Mouse (Mus musculus) CD4-positive, CD25-positive, alpha-beta regulatory T cell, adult 4 months (primary cell): ENCODE results near the gene Il34. TPM values are rescaled to one million over a fixed set of nuclear protein-coding genes. Genes with fewer than 3 reads are reported as not detected.
A peak's percentile ranks its signal among the peaks of the same experiment; 100 is the strongest.

ENCODE experiments used
- ATAC-seq: one replicate; pipeline ENCODE4 v1.8.0; 2017
- polyA plus RNA-seq, 2 experiments: library from polyadenylated mRNA; unstranded; fragments of 100-300 nt; shearing (Covaris generic); gene quantifications; one replicate each; pipeline ENCODE4 v1.2.1; 2017

Il34 gene
- not detected for polyA plus RNA-seq

DNA sequence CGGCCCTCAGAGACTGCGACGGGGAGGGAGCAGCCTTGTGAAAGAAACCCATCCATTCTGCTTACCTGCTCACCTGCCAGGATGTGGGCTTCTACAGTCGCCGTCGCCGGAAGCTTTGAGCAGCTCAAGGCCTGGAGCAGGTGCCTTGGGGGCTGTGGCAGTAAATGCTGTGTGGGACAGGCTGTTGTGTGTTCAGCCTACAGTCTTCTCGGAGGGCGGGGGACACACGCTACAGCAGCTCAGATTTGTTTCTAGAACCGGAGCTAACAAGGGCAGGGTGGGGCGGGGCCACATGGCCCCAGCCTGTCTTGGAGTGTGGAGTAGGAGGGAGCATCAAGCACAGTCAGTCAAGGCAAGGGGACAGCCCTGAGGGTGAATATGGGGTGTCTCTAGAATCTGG is at the start of gene Il34:
Gene Il34 (minus strand): TSS at position 256 of the 400 bp plus-strand sequence.
- ATAC-seq, result peak; percentile 78

DNA sequence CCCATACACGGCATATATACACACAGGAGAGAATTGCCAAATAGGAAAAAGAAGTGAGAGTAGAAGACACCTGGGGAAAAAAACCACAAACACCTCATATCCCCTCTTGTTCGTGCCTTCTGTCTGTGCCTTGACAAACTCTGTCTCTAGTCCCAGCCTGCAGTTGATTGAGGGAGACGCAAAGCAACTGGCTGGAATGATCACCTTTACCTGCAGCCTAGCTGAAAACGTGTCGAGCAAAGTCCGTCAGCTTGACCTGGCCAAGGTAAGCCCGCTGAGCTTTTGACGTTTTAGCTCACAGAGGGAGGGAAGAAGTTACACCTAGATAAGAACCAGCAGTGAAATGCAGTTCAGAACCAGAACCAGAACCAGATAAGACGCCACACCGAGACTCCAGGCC is 45.5 kb upstream of the Il34 start:
- no peak for ATAC-seq

GRCm38 (mm10) chr8:110847645-110848495 is 42.1 kb upstream of the Il34 start:
- ATAC-seq, result no peak

DNA sequence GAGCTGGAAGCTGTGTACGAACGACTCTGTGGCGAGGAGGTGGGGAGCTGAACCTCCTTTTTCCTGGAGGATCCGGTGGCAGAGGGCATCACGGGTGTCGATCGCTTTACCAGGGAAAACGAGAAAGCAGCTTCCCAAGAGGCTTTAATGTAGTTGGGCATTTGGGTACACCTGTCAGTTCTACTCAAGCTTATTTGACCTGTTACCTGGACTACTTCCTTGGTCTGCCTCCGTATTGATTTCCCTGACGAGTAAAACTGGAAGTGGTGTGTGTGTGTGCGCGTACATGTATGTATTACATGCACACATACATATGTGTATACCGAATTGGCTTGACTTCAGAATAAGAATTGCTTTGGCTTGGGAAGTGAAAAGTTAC is 41.4 kb upstream of the Il34 start:
- ATAC-seq, result peak; percentile 6

DNA sequence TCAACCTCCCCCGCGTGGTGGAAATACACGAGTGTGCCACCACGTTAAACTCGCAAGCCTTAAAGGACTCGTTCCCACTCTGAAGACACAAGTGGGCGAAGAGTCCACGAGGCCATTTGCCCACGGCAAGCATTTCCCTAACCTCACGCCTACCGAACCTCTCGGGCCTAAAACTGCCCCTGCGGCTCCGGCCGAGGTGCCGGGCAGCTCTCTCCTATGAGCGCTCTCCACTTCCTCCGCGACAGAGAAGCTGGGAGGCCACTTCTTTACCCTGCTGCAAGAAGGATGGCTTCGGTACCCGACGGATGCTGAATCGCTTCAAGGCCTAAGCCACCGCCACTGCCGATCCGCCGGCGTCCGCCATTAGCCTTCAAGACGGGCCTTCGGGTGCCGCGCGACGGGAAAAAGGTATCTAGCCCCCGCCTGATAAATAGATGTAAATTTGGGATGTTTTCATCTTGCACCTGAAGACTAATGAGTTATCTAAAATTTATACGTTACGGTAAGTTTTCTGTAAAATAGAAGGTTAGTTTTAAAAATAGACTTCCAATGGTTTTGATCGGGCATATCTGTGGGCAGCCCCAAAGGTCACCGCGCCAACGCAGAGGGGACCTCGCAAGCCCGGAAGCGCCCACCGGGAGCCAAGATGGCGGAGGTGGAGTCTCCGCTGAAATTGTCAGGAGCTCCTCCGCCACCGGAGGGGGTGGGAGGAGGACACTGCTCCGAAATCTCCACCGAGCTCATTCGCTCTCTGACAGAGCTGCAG is 40.9 kb upstream of the Il34 start, which contains the start of the genes Cog4 and Sf3b3:
Gene Cog4 (plus strand): TSS at position 196 of the 766 bp plus-strand sequence.
Gene Sf3b3 (minus strand): TSS at position 383 of the 766 bp plus-strand sequence.
- peak; percentile 85 for ATAC-seq

DNA sequence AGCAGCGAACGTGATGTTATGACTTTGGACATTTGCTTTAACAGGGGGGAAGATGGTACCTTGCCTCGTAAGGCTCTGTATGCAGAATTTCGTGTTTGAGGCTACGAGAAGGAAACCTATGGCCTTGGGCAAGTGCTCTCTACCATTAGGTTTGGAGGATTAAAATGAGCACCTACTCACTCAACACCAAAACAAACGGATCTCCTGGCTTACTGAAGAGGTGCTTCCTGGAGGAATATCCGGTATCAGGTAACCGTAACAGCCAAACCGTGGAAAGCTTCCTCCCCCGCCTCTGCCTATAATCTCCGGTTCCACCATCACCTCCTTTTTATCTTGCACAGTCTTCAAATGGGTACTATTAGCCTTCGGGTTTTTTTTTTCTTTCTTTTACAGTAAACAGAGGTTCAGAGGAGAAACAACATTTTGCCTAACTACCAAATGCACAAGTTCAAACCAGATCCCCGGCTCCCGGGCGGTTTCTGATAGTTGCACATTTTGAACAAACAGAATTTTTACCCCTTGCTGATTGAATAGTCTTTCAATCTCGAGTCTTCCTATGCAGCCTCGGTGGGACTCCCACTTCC is 40.2 kb upstream of the Il34 start:
- ATAC-seq, result peak; percentile 38

DNA sequence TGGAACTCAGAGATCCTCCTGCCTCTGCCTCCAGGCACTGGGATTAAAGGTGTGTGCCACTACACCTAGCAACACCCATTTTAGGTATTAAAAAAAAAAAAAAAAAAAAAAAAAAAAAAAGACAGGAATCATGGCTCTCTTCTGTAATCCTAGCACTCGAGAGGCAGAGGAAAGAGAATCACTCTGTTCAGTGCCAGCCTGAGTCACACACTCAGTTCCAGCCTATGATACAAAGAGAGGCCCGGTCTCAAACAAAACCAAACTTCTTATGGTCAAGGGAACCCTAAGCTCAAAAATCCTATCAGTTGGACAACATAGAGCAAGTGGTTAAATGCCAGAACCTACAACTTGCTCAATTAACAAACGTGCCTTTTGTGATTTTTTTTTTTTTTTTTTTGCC is 39.2 kb upstream of the Il34 start:
- ATAC-seq, result no peak

GRCm38 (mm10) chr8:110843207-110843606 is 37.5 kb upstream of the Il34 start:
- no peak for ATAC-seq

DNA sequence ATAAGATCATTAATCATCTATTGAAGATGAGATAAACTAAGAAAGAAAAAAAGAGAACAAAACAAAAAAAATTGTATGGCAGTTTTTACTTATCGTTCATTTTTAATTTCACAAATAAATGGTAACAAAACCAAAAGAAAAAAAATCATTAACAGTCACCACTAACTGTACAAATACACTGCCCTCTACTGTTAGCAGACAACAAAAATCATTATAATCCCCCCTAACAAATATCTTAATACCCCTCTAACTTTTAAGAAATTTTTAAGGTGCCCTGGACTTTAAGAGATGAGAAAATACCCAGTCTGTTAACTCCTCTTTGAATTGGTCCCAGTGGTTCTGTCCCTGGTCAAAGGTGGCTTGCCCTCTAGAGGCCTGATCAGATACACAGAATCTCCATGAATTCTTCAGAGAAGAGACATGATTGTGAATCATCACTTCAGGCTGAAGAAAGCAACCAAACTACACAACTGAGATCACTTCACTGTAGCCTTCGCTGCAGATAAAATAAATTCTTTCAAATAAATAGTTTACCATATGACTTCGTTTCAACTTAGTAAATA is 36.4 kb upstream of the Il34 start:
- no peak for ATAC-seq

- ATAC-seq, result no peak
Measured at GRCm38 (mm10) chr8:110831956-110832355, 26.2 kb upstream of the Il34 start.

DNA sequence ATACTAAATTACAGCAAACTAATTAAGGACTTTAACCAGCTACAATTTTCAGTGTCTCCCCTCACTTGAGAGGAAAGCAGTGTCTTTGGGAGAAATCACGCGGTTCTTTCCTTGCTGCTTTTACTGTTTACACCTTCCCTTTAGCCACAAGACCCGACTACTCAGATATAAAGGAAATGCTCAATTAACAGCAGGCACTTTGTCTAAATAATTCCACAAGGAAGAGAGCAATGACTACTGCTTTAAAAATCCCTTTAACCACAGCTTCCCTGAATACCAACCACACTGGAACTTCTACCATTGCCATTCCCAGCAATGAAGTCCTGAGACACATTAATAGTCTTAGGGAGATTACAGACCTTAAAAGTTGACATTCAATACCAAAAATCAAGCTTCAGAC is 22.8 kb upstream of the Il34 start:
- no peak for ATAC-seq

- ATAC-seq, result no peak
Measured at GRCm38 (mm10) chr8:110824861-110825260, 19.1 kb upstream of the Il34 start.

DNA sequence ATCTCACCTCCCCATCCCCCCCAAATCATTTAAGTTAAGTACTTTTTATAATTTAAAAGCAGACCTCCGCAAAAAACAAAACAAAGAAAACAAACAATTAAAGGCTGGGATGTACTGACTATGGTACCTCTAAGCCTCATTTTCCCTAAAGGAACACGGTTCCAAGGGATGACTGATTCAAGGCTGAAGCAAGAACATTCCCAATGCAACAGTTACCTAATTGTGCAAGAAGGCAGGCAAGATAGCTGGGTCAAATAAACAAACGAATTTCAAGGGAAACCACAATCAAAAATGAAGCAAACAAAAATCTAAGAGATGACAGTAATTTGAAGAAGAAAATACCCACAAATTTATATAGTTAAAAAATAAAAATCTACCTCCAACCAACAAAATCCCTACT is 16.2 kb upstream of the Il34 start:
- ATAC-seq, result no peak

- ATAC-seq, result no peak
Measured at GRCm38 (mm10) chr8:110820257-110820656, 14.5 kb upstream of the Il34 start.

DNA sequence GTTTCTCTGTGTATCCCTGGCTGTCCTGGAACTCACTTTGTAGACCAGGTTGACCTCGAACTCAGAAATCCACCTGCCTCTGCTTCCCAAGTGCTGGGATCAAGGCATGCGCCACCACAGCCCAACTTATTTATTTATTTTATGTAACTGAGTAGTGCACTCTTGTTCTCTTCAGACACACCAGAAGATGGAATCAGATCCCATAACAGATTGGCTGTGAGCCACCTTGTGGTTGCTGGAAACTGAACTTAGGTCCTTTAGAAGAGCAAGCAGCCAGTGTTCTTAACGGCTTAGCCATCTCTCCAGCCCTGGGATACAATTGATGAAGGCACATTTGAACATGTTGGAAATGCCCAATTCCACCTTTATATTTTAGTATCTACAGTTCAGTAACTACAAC is 12.9 kb upstream of the Il34 start:
- no peak for ATAC-seq

DNA sequence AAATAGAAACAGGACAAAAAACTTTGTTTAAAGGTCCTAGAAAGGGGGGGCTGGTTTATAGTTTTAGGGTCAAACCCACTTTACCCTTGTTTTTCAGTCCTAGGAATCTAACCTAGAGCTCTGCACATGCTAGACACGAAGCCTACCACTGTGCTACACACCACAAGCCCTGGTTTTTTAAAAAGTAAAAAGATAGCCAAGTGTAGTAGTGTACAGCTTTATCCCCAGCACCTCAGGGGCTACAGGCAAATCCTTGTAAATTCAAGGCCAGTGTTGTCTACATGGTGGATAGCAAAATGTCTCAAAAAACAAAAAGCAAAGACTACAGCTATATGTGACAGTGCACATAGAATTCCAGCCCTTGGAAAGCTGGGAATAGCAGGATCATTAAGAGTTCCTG is 11.3 kb upstream of the Il34 start:
- ATAC-seq, result no peak

- no peak for ATAC-seq
Measured at GRCm38 (mm10) chr8:110815308-110815707, 9.6 kb upstream of the Il34 start.

- ATAC-seq, result no peak
Measured at GRCm38 (mm10) chr8:110813081-110813812, 7.5 kb upstream of the Il34 start.

GRCm38 (mm10) chr8:110812349-110813080 is 6.8 kb upstream of the Il34 start:
- no peak for ATAC-seq

- ATAC-seq, result no peak
Measured at GRCm38 (mm10) chr8:110811793-110812192, 6.1 kb upstream of the Il34 start.

GRCm38 (mm10) chr8:110811116-110811515 is 5.4 kb upstream of the Il34 start:
- no peak for ATAC-seq
